Mouse (Mus musculus) thymus, postnatal 0 days (tissue): ENCODE measurements at regions not wholly inside any gene's neighbourhood (a gene's known extent, or its start where the extent isn't known, plus 50 kb on each side); places are given as distances from the start of the nearest gene placed in this dataset.
"Not testable (repeated sequence)": the region's sequence is repeated elsewhere in the genome, so short reads cannot be mapped to it uniquely, and the experiment has no call there.

ENCODE experiments used
- DNase-seq: peaks from one replicate; pipeline ENCODE4 v3.0.0-alpha.2; 2015; ENCODE audit warnings: low spot score

DNA sequence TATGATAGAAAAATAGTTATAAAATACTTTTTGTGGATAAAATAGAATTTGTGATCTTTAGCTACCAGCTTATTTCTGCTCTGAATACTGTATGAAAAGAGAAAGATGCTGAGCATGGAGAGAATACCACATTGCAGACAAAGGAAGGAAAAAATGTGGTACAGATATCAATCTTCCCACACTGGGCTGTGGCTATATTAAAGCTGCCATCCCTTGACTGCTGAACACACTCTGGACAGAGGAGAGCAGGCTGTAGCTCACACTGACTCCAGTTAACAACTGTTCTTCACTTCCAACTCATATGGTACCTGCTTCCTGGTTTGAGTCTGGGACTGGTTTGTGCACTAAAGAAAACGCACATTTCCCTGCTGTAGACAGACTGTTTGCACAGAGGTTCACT is 76.7 kb upstream of the Try4 start:
- DNase-seq: no peak

DNA sequence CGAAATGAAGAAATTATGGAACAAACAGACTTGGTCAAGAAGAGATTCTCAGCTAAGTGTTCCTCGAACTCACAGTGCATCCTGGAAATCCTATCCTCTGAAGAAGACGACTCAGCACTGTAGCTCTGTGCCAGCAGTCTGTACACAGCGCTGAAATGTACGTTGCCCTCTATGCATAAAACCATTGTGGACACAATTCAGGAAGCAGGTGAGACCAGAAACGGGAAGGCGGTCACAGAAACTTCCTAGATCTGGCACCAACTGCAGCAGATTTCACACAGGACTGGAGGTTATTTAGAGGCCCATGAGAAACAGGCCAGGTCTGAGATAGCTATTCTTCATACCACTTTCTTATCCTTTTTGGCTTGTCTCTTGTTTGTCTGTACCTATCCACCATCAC is 83.7 kb upstream of the Try4 start:
- DNase-seq: no peak

- DNase-seq: peak; percentile 65
These were observed 86.2 kb upstream of the Try4 start for GRCm38 (mm10) chr6:41215857-41216256.

GRCm38 (mm10) chr6:41205864-41206263 is 96.2 kb upstream of the Try4 start:
- DNase-seq: no peak

- DNase-seq: no peak
These were observed 99.2 kb upstream of the Try4 start for GRCm38 (mm10) chr6:41202882-41203281.

DNA sequence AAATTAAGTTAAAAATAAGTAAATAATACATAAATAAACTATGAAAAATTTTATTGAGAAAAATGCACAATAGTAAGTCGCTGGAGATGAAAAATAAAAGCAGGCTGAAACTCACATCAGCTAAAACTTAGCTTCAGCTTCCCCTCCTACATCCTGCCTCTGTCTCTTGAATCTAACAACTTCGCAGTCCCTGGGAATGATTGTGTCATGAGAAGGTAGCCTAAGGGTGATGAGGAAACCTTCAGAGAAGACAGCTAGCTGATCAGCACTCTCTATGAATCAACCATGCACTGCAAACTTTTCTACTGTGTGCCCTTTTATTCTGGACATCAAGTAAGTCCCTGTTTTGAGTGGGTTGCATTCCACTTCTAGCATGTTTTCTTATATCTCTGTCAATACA is 99.8 kb upstream of the Try4 start:
- no peak for DNase-seq

DNA sequence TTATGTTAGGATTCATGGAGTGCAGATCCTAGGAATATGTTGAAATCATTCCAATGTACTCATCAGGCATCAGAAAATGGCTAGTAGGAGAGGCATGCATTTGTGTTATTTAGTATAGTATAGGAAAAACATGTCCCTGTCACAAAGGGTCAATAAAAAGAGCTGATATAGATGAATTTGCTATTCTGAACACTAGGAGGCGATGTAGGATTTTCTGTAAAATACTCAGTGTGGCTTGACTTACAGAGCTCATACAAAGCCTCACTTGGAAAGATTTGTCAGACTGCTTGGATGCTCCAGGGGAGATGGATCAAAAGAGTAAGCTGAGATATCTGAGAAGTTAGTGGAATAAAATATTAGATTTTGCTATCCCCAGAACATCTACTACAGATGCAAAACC is 107.6 kb upstream of the Try4 start:
- DNase-seq: peak; percentile 58

DNA sequence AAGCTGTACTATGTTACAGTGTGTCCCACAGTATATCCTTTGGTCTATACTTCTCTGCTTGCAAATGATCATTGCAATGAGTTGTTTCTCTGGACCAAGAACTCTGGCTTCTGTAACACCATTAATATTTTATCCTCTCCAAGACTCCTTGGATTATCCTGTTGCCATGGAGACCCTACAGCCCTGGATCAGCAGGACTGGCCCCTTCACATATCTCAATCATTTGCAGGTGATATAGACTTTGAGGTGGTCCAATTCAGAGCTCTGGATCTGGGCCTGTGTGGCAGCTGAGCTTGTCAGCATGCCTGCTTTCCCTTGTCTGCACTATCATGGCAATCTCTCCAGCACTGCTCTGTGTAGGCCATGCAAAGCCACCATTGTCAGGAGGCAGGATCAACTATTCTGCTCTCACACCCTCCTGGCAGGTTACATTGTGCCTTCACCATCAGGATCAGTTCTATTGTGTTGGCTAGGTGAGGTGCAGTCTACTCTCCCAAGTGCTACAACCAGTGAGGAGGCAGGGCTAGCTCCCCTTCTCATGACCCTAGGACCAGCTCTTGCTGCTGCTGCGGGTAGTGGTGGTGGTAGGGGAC is 110.2 kb upstream of the Try4 start:
- DNase-seq: no peak

DNA sequence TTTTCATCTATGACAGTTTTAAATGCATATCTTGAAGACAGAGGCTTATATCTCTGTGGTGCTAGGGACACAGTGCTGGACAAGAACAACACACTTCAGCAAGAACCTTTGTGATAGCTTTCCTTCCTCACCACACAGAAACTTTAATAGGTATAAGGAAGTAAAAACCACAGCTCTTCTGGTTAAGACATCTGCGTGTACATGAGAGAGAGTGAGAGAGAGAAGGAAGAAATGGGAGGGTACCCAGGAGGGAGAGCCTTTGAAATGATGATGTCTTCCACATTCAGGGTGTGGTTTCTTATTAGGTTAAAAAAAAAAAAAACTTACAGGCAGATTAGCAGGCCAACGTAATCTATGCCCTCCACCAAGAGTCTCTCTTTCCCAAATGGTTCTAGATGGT is 113.2 kb upstream of the Try4 start:
- no peak for DNase-seq

DNA sequence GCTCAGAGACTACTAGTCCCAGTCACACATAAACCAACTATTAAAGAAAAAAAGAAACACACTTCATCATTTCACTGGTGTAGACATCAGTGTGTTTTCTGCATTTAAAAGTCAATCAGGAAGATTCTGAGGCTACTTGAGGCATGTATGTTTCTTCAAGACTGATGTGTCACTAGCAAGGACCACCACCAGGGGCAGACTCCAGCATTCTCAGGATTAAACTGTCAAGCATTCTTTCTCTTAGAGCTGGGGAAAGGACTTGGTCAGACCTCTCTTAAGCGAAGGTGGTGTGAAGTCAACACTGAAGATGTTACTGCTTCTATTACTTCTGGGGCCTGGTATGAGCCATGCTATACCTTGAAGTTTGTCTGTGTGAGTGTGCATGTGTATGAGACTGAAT is 114.1 kb upstream of the Try4 start:
- peak; percentile 60 for DNase-seq

DNA sequence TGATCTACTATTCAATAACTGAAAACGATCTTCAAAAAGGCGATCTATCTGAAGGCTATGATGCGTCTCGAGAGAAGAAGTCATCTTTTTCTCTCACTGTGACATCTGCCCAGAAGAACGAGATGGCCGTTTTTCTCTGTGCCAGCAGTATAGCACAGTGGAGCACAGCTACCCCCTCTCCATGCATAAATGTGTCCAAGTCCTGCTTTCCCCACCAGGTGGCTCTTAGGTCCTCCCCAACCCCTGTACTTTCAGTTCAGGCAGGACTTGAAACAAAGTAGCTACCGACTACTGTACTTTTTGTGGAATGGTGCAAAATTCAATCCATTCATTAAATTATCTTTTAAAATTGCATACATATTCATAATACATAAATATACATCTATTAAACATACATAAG is 123.2 kb upstream of the Try4 start:
- peak; percentile 54 for DNase-seq

- peak; percentile 33 for DNase-seq
These were observed 124.0 kb upstream of the Try4 start for GRCm38 (mm10) chr6:41178019-41178418.

DNA sequence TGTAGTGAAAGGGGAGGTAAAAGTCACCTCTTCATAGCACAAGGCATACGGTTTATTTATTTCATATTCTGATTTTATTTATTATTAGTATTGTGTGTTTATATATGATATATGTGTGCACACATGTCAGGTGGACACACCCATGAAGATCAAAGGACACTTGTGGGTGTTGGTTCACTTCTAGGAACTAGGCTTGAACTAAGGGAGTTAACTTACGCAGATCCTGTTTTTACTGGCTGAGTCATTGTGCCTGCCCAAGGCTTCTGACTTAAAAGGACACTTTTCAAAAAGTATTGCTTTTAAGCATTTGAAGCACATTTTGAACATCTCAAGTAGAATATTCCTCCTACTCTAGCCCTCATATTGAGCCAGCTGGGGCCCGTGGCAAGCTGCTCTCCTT is 124.9 kb upstream of the Try4 start:
- DNase-seq: peak; percentile 26

- DNase-seq: no peak
These were observed 126.0 kb upstream of the Try4 start for GRCm38 (mm10) chr6:41176034-41176433.

- DNase-seq: peak; percentile 2
These were observed 128.2 kb upstream of the 2210010C04Rik start for GRCm38 (mm10) chr6:41163491-41163890.

DNA sequence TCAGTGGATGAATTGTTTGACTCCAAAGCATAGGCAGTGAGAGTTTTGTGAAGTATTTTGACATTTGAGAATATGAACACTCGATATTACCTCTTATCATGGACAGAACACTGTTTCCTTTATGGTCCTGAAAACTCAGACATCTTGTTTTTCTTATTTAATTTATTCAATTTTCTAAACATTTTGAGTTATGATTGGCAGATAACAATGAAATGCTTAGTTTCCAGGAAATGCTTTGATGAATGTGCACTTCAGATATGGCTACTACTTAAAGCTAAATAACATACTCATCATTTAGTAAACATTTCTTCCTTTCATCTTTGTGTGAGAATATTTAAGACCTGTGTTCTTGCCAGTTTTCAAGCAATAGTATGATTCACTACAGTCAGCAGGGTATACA is 126.4 kb upstream of the 2210010C04Rik start:
- DNase-seq: no peak

- peak; percentile 48 for DNase-seq
These were observed 116.8 kb upstream of the 2210010C04Rik start for GRCm38 (mm10) chr6:41152101-41152500.

GRCm38 (mm10) chr6:41151542-41151941 is 116.2 kb upstream of the 2210010C04Rik start:
- peak; percentile 32 for DNase-seq

GRCm38 (mm10) chr6:41140916-41141315 is 105.6 kb upstream of the 2210010C04Rik start:
- peak; percentile 7 for DNase-seq

GRCm38 (mm10) chr6:41137401-41137777 is 102.1 kb upstream of the 2210010C04Rik start:
- DNase-seq: not testable (repeated sequence)

DNA sequence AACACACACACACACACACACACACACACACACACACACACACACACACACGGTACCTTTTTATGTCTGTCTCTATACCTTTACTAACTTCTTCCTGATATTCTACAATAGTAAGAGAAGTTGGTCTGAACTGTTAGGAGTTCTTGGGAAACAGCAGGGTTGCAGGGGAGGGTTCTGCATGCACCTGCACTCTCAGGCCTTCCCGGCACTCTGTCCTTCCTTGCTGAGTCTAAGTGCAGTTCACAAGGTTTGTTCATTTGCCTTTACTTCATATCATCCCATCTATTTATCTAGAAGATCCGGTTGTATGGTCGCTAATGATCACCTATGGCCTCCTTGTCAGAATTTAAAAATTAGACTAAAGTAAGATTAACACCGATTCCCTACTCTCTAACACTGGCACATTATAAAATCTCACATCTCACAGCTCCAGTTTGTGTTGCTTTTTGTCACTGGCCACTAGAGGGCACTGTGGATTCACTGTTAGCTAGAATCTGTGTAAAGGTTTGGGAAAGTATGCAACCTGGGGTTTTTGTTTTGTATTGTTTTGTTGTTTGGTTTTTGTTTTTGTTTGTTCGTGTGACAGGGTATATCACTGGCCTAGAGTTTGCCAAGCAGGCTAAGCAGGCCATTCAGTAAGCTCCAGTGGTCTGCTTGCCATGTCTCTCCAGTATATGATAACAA is 101.5 kb upstream of the 2210010C04Rik start:
- DNase-seq: peak; percentile 82

DNA sequence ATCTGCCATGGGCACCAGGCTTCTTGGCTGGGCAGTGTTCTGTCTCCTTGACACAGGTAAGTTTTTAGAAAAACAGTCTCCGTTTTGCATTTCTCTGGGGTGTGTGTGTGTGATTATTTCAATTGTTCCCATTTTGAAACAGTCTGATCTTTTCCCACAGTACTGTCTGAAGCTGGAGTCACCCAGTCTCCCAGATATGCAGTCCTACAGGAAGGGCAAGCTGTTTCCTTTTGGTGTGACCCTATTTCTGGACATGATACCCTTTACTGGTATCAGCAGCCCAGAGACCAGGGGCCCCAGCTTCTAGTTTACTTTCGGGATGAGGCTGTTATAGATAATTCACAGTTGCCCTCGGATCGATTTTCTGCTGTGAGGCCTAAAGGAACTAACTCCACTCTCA is 99.9 kb upstream of the 2210010C04Rik start:
- DNase-seq: no peak

DNA sequence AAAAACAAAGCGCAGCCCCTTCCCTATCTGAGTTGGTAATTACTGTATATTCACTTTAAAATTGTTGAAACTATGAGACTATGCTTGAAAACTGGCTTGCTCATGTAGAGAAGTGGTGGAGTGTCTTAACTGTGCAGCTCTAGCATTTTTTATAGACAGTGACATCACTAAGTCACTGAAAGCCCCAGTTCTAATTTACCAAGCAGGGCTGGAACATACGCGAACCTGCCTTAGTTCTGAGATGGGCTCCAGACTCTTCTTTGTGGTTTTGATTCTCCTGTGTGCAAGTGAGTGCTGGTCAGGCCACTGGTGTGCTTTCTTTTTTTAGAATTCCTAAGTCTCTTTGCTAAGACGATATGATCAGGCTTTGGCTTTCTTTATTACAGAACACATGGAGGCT is 94.6 kb upstream of the 2210010C04Rik start:
- DNase-seq: no peak
